Mouse (Mus musculus): ENCODE results near the gene Sh2b2. TPM values are rescaled to one million over a fixed set of nuclear protein-coding genes. Genes with fewer than 3 reads are reported as not detected.

Sh2b2 gene
- polyA plus RNA-seq, 1 experiment from 2014 or later: 4.9 TPM

- no peaks in the 10 kb centered on the region for H3K9me3 ChIP-seq
- no peak overlapping the region for H3K27ac ChIP-seq
- no peak overlapping the region for H3K4me2 ChIP-seq
- ATAC-seq (ENCODE audit: insufficient number of reproducible peaks, low FRiP score, low TSS enrichment, low read depth): no peak
- no peak overlapping the region for H3K9ac ChIP-seq
- H3K4me3 ChIP-seq: no peak overlapping the region
- no peaks in the 10 kb centered on the region for H3K27me3 ChIP-seq
- H3K36me3 ChIP-seq: no peaks in the 10 kb centered on the region
- WGBS: 66% methylated on average over 5 of the region's 5 CpGs
- no peaks in the 10 kb centered on the region for H3K4me1 ChIP-seq
Measured at GRCm38 (mm10) chr5:136210549-136210948, 35.8 kb downstream of the Sh2b2 start.

GRCm38 (mm10) chr5:136201832-136202231 lies 44.5 kb downstream of the Sh2b2 start:
- no peak overlapping the region for H3K9ac ChIP-seq
- ATAC-seq (ENCODE audit: insufficient number of reproducible peaks, low FRiP score, low TSS enrichment, low read depth): peak; percentile 25; the same call in 1 of the 2 replicates
- no peak overlapping the region for H3K27ac ChIP-seq
- peaks cover 5% of the 10 kb centered on the region for H3K36me3 ChIP-seq
- no peaks in the 10 kb centered on the region for H3K27me3 ChIP-seq
- no peaks in the 10 kb centered on the region for H3K9me3 ChIP-seq
- 25% methylated on average over 7 of the region's 7 CpGs for WGBS
- no peak overlapping the region for H3K4me2 ChIP-seq
- H3K4me3 ChIP-seq: no peak overlapping the region
- H3K4me1 ChIP-seq: peaks cover 12% of the 10 kb centered on the region

GRCm38 (mm10) chr5:136199526-136199925 lies 46.8 kb downstream of the Sh2b2 start:
- Histone ChIP-seq H3K9ac (peak overlapping the region; percentile 23; the same call in 1 of the 2 replicates), H3K36me3 (peaks cover 28% of the 10 kb centered on the region), H3K9me3 (no peaks in the 10 kb centered on the region), H3K4me2 (peak overlapping the region; percentile 81), H3K27me3 (no peaks in the 10 kb centered on the region), H3K4me3 (peak overlapping the region; percentile 98), H3K4me1 (peaks cover 12% of the 10 kb centered on the region), H3K27ac (no peak overlapping the region; the same call in 1 of the 2 replicates)
- no peak for ATAC-seq (ENCODE audit: insufficient number of reproducible peaks, low FRiP score, low TSS enrichment, low read depth)
- WGBS: 28% methylated on average over 11 of the region's 11 CpGs

GRCm38 (mm10) chr5:136198474-136199391 lies 47.6 kb downstream of the Sh2b2 start, which contains the start of gene Prkrip1:
Prkrip1 (minus strand) TSS chr5:136198963.
- peak; percentile 87 for ATAC-seq (ENCODE audit: insufficient number of reproducible peaks, low FRiP score, low TSS enrichment, low read depth)
- Histone ChIP-seq H3K36me3 (peaks cover 36% of the 10 kb centered on the region), H3K4me2 (peak within 1 kb of the TSS; percentile 81), H3K4me3 (peak within 1 kb of the TSS; percentile 98), H3K27ac (peak within 1 kb of the TSS; percentile 67), H3K4me1 (peaks cover 12% of the 10 kb centered on the region), H3K9ac (peak within 1 kb of the TSS; percentile 87), H3K9me3 (no peaks in the 10 kb centered on the region), H3K27me3 (no peaks in the 10 kb centered on the region)
- WGBS: under 1% methylated on average over 62 of the region's 62 CpGs

- no peaks in the 10 kb centered on the region for H3K4me1 ChIP-seq
- H3K36me3 ChIP-seq: peaks cover 94% of the 10 kb centered on the region
Measured at GRCm38 (mm10) chr5:136191870-136192269, 54.5 kb downstream of the Sh2b2 start.

GRCm38 (mm10) chr5:136186723-136187122 lies 59.6 kb downstream of the Sh2b2 start:
- Histone ChIP-seq H3K27me3 (no peaks in the 10 kb centered on the region), H3K27ac (no peak overlapping the region), H3K9ac (no peak overlapping the region), H3K4me2 (no peak overlapping the region), H3K4me3 (no peak overlapping the region), H3K36me3 (peaks cover 84% of the 10 kb centered on the region), H3K9me3 (no peaks in the 10 kb centered on the region), H3K4me1 (no peaks in the 10 kb centered on the region)
- WGBS: 41% methylated on average over 4 of the region's 4 CpGs
- no peak for ATAC-seq (ENCODE audit: insufficient number of reproducible peaks, low FRiP score, low TSS enrichment, low read depth)

More at GRCm38 (mm10) chr5:136191870-136192269, 54.5 kb downstream of the Sh2b2 start:
- Histone ChIP-seq H3K27ac (no peak overlapping the region), H3K27me3 (no peaks in the 10 kb centered on the region), H3K4me2 (no peak overlapping the region), H3K9ac (no peak overlapping the region), H3K9me3 (no peaks in the 10 kb centered on the region), H3K4me3 (no peak overlapping the region)
- 85% methylated on average over 7 of the region's 7 CpGs for WGBS
- no peak for ATAC-seq (ENCODE audit: insufficient number of reproducible peaks, low FRiP score, low TSS enrichment, low read depth)

- WGBS: 88% methylated on average over 7 of the region's 7 CpGs
- peaks cover 87% of the 10 kb centered on the region for H3K36me3 ChIP-seq
- H3K4me2 ChIP-seq: no peak overlapping the region
- no peak for ATAC-seq (ENCODE audit: insufficient number of reproducible peaks, low FRiP score, low TSS enrichment, low read depth)
- no peaks in the 10 kb centered on the region for H3K4me1 ChIP-seq
- no peaks in the 10 kb centered on the region for H3K9me3 ChIP-seq
- no peak overlapping the region for H3K27ac ChIP-seq
- no peaks in the 10 kb centered on the region for H3K27me3 ChIP-seq
- H3K9ac ChIP-seq: no peak overlapping the region
- H3K4me3 ChIP-seq: no peak overlapping the region
Measured at GRCm38 (mm10) chr5:136183766-136184165, 62.6 kb downstream of the Sh2b2 start.

- no peaks in the 10 kb centered on the region for H3K9me3 ChIP-seq
Measured at GRCm38 (mm10) chr5:136182830-136183229, 63.5 kb downstream of the Sh2b2 start.

GRCm38 (mm10) chr5:136182049-136182448 lies 64.3 kb downstream of the Sh2b2 start:
- Histone ChIP-seq H3K4me2 (no peak overlapping the region), H3K9ac (no peak overlapping the region), H3K9me3 (no peaks in the 10 kb centered on the region), H3K36me3 (peaks cover 87% of the 10 kb centered on the region), H3K27me3 (no peaks in the 10 kb centered on the region), H3K4me3 (no peak overlapping the region), H3K27ac (no peak overlapping the region), H3K4me1 (no peaks in the 10 kb centered on the region)
- 93% methylated on average over 6 of the region's 6 CpGs for WGBS
- no peak for ATAC-seq (ENCODE audit: insufficient number of reproducible peaks, low FRiP score, low TSS enrichment, low read depth)

More at GRCm38 (mm10) chr5:136182830-136183229, 63.5 kb downstream of the Sh2b2 start:
- H3K9ac ChIP-seq: no peak overlapping the region
- WGBS: 92% methylated on average over 4 of the region's 4 CpGs
- no peak overlapping the region for H3K4me2 ChIP-seq
- no peaks in the 10 kb centered on the region for H3K27me3 ChIP-seq
- no peak overlapping the region for H3K27ac ChIP-seq
- no peak overlapping the region for H3K4me3 ChIP-seq
- no peak for ATAC-seq (ENCODE audit: insufficient number of reproducible peaks, low FRiP score, low TSS enrichment, low read depth)
- H3K4me1 ChIP-seq: no peaks in the 10 kb centered on the region
- peaks cover 86% of the 10 kb centered on the region for H3K36me3 ChIP-seq

- H3K4me3 ChIP-seq: no peak overlapping the region
- H3K27me3 ChIP-seq: no peaks in the 10 kb centered on the region
- no peaks in the 10 kb centered on the region for H3K9me3 ChIP-seq
- ATAC-seq (ENCODE audit: insufficient number of reproducible peaks, low FRiP score, low TSS enrichment, low read depth): no peak
- no peaks in the 10 kb centered on the region for H3K4me1 ChIP-seq
- no peak overlapping the region for H3K4me2 ChIP-seq
- H3K27ac ChIP-seq: no peak overlapping the region
- peaks cover 83% of the 10 kb centered on the region for H3K36me3 ChIP-seq
- 88% methylated on average over 6 of the region's 6 CpGs for WGBS
- no peak overlapping the region for H3K9ac ChIP-seq
Measured at GRCm38 (mm10) chr5:136181197-136181596, 65.2 kb downstream of the Sh2b2 start.

GRCm38 (mm10) chr5:136179594-136179993 lies 66.8 kb downstream of the Sh2b2 start:
- Histone ChIP-seq H3K4me2 (no peak overlapping the region), H3K27me3 (no peaks in the 10 kb centered on the region), H3K9ac (no peak overlapping the region), H3K9me3 (no peaks in the 10 kb centered on the region), H3K36me3 (peaks cover 69% of the 10 kb centered on the region), H3K27ac (no peak overlapping the region), H3K4me1 (no peaks in the 10 kb centered on the region), H3K4me3 (no peak overlapping the region)
- WGBS: 69% methylated on average over 5 of the region's 5 CpGs
- no peak for ATAC-seq (ENCODE audit: insufficient number of reproducible peaks, low FRiP score, low TSS enrichment, low read depth)
